Mouse (Mus musculus): ENCODE measurements at regions not wholly inside any gene's neighbourhood (a gene's known extent, or its start where the extent isn't known, plus 50 kb on each side); places are given as distances from the start of the nearest gene placed in this dataset.
A peak's percentile ranks its signal among the peaks of the same experiment; 100 is the strongest.

DNA sequence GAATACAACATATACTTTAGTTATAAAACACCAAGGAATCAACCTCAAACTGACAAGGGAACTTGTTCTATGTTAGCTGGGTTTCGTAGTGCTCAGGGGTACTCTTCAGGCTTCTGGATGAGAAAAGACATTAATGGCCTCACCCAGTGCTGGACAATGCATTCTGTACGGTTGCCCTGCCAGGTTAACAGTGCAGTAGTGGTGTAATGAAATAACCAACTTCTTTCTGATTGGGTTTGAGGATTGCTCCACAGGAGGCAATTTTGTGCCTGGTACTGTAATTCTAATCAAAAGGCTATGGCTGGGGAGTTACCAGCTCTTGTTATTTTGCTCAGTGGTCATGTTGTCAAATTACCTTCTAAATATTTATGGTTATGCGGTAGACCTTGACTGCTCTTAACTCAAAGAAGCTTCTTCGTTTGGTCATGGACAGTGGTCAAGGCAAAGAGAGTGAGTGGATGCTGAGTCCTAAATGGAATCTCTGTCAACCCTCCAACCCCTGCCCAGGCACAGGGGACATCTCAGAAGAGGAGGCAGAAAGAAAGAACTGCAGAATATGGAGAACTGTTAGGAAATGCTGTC is 158.8 kb upstream of the B3gat2 start:
- no peak for DNase-seq (ENCODE audit: low read depth)

DNA sequence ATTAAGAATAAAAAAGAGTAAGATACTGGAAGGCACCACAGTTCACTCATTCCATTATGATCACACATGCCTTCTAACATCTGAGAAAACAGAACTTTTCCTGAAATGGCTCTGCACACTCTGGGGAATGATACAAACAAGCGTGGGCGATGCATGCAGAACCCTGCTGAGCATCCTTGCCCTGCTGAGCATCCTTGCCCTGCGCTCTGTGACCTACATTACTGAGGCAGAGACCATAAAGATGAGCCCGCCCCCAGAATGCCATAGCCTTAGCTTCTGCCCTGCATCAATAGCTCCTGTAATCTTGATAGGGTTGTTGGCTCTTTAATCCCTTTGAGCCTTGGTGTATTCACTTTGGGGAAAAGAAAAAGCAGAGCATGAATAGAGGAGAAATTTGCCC is 132.2 kb upstream of the B3gat2 start:
- no peak for DNase-seq (ENCODE audit: low read depth)

DNA sequence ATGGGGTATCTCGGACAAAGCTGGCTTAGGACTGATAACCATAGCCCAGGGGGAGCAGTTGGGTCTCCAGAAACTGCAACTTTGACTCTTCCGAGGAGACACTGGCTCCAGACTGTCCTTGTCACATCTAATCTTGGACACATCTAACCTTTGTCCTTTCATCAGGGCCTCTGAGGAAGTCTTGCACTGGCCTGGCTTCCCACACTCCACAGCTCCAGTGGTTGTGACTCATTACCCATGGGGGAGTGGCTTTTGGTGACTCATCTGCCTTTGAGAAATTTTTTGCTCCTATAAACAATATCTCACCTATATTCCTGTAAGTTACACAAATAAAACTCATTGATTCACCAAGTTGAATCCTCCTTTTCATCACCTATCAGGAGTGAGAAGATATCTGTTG is 116.5 kb upstream of the B3gat2 start:
- DNase-seq (ENCODE audit: low read depth), result peak; percentile 2

DNA sequence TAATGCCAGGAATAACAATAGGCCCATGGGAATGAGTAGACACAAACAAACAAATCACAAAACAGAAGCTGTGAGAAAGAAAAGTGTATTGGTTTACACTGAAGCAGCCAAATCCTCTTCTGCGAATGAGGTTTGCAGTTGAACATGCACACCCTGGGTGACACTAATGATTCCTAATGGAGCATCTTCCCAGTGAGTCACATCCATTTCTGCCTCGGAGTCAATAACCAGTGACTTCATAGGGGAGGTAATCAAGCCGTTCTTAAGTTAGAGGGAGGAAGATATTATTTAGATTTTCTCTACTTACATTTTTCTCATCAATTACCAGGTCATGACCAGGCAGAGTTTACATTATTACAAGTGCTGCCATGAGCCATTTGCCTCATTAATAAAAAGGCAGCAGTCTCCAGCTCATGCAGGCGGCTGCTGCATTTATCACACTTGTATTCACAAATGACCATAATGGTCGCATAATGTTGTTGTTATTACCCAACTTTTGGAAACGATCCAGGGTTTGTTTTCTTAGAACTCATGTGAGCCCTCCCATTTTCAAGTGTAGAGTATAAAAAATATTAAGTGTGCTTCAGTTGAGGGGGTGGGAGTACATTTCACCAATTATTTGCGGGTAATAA is 112.6 kb upstream of the B3gat2 start:
- DNase-seq (ENCODE audit: low read depth), result no peak

DNA sequence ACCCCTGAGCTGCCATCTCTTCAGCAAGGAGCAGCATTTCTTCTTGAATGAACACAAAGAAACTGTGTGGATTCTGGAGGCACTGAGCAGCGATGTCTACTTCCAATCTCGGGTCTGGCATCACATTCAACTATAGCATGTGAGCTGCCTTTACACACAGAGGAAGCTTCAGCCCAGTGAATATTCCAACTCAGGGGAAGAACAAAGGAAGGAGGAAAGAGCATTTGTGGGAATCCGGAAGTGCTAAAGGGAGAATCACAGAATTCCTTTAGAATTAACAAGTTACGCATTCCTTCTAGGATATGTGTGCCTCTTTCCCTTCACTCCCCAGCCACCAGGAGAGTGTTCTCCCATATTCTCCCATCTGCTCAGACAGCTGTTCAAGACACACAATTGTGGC is 111.7 kb upstream of the B3gat2 start:
- no peak for DNase-seq (ENCODE audit: low read depth)

DNA sequence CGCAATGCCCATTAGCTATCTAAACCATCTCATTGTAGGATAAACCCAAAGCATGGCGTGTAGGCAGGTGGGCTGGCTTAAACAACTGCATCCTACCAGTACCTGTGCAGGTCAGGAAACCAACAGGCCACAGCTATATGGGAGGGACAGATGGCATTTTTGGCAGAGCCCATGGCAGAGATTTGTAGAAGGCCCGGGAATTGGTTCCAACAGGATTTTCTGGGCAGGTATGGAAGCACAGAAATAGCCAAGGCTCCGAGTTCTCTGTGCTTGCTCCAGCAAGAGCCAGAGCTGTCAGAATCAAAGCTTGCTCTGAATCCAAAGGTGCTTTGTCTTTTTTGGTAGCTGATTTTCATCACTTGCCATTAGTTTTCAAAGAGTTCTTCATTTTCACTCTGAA is 107.9 kb upstream of the B3gat2 start:
- no peak for DNase-seq (ENCODE audit: low read depth)

DNA sequence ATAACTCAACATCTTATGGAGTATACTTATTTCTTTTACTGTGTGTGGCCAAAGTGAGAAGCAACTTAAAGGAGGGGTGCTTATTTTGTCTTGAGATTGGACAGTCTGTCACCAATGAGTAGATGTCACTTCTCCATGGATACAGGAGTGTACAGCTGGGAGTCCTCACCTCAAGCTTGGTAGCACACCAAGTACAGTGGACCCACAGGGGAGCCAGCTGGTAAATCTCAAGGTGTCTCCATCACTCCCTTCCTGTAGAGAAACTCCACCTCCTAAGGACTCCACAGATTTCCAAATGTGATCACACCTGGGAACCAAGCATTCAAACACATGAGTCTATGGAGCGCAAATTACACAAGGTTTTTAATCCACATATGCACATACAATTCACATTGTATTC is 105.8 kb upstream of the B3gat2 start:
- DNase-seq (ENCODE audit: low read depth), result no peak

DNA sequence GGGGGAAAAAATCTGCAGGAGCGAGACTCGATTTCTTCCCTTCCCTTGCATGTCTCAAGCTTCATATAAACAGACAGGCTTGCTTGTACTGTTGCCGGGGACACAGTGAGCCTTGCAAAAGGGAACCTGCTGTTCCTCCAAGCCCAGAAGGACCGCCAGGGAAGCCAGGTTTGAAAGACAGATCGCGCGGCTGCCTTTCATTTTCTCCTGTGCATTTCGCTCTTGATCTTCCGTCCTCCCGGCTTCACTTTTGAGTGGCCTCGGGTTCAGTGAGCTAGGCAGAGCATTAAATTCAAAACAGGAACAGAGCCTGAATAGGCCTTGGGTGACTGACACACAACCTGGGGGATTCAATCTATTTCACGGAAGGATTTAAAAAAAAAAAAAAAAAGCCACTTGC is 105.3 kb upstream of the B3gat2 start:
- DNase-seq (ENCODE audit: low read depth), result no peak

DNA sequence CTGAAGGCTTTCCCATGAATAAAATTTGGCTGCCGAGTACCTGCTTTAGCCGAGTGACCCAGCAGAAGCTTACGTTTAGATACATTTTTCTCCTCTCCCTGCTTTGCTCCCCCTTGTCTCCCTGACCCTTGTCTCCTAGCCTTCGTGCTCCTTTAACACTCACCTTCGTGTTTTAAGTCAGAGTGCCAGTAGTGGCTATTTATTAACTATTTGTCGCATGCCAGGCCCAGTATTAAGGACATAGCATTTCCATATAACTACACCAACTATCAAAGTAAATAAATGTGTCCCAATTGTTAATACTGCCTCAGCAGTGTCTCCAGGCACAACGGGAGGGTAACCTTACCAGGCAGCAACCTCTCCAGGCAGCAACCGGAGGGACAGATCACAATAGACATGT is 104.8 kb upstream of the B3gat2 start:
- DNase-seq (ENCODE audit: low read depth), result no peak

DNA sequence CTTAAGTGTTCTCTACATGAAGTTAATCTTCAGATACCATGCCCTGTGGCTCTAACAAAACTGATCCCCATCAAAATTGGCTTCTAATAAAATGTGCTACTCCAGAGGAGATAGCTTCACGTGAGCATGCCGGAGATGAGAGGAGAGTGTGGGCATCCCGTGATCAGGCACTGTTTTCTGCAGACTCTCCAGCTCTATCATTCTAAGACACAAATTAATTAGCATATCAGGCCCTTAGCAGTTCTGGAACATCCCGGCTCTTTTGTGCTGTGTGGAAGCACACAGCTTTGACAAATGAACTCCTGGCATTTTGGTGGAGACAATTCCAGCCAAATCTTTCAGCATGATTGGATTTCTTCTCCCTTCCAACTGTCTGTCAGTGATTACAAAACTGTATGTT is 91.0 kb upstream of the B3gat2 start:
- no peak for DNase-seq (ENCODE audit: low read depth)

DNA sequence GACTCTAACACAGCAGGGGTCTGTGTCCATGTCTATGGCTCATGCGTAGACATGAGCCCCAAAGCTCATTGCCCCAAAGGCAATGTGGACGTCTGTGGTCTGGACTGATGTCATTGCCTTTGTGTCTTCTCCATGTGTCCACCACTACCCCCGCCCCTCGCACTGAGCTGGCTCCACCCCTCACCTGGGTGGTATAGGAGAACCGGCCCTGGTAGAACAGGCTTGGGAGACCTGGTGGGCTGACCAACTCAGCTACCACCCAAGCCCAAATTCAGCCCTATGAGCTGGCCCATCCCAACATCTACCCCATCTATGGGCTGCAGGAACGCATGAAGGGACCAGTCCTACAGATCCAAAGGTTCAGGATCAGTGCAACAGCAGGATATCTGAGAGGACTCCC is 87.2 kb upstream of the B3gat2 start:
- DNase-seq (ENCODE audit: low read depth), result no peak

DNA sequence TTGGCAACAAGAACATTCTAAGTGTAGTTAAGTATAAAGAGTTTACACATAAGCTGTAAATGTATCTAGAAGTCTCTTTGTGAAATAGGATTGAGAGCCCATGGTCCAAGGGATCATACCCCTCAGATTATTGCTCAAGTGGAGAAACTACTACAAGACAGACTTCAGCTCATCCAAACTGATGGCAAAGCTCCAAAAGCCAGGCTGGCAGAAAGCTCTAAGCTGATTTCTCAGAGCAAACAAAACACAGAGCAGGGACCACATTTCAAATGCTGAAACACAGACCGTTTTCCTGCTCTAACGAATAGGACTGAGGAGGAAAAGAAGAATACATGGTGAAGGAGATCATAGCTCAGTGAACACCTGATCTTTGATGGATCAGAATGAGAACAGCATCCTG is 85.3 kb upstream of the B3gat2 start:
- no peak for DNase-seq (ENCODE audit: low read depth)

DNA sequence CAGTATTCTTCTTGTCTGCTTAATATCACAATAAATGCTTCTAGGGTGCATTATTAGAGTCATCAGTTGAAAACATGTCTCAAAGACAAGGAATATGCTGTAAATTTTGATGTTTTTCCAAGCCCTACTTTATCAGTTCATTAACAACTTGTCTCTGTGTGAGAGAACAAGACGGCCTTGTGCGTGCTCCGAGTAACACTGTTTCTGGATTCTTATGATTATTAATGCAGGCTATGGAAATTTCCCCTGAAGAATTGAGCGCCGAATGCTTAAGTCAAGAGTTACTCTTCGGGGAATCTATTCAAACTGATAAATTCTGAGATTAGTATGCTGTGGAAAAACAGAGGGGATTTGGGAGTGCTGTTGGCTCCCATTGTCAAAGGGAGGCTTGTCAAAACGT is 72.2 kb upstream of the B3gat2 start:
- DNase-seq (ENCODE audit: low read depth), result no peak

DNA sequence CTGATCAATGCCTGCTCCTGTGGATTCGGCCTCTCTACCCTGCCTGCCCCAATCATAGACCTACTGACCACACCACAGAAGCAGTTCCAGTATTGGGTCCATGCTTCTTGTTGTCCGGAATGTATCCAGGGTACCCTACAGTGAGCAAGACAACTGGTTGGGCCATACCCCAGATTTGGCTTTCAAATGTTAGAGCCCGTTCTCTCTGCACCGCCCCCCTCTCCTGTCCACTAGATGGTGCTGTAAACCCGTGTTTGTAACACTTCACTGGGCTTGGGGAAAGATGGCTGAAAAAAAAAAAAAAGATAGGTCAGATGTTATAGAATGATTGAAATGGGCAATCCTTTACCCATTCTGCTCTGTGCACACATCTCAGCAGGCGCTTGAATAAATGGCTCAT is 56.1 kb upstream of the B3gat2 start:
- no peak for DNase-seq (ENCODE audit: low read depth)

DNA sequence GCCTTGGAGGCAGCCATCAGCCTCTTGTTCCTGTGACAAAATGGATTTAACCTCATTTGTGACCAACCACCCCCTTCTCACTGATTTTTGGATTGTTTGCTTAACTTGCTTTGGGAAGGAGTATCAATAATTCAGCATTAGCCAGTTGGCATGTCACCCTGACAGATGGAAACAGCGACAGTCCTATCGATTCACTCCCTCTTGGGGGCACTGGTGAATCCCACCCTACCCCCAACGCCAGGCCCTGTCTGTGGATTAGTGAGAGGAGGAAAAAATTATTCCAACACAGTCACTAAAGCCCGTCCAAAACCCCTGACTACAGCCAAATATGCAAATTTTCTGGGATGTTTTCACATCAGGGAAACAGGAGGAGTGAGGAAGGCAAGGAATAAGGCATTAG is 55.1 kb upstream of the B3gat2 start:
- no peak for DNase-seq (ENCODE audit: low read depth)
